ENCODE assay signal across 8 mouse cellular contexts in the genomic region with DNA sequence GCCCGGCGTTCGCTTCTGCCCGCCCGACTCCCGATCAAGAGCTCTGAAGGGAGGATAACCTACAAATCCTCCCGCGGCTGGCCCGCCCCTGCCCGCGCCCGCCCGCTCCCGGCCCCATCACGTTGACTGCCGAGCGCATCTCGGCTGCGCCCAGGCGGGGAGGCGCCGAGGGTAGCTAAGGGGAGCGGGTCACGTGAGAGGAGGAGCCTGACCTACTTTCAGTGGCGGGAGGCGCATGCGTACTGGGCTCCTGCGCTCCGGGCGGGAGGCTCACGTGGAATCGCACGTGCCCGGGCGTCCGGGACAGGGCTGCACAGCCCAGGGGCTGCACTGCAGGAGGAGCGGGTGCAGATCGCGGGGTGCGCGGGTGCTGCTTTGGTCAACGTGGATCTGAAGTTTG. TPM values are rescaled to one million over a fixed set of nuclear protein-coding genes. Genes with fewer than 3 reads are reported as not detected.
DNase-seq lines count a peak whose midpoint lies in the region; ATAC-seq and TF ChIP-seq lines count a peak whose summit lies in the region.

No protein-coding gene starts in this region.

- peak; percentile 45 for DNase-seq in 3134 (ENCODE audit: extremely low read depth, insufficient read length, low spot score)
- peak; percentile 77 to 87 for DNase-seq in spleen, postnatal 4 days (ENCODE audit: low spot score in 2 of 2)

- H3ac ChIP-seq in myocyte (ENCODE audit: control insufficient read depth, insufficient read length): peak overlapping the region; percentile 48

- no peak overlapping the region for H3K27ac ChIP-seq in bone marrow macrophage, adult 2 months (ENCODE audit: insufficient read depth, low read depth, low read length)
- no peak overlapping the region for H3K27ac ChIP-seq in embryonic fibroblast, embryonic 13.5 days (ENCODE audit: insufficient read depth, low read length)
- H3K27ac ChIP-seq in heart, embryonic 11.5 days (ENCODE audit: low read depth, low read length): no peak overlapping the region
- H3K27ac ChIP-seq in kidney, embryonic 15.5 days: no peak overlapping the region
- H3K27ac ChIP-seq in limb, embryonic 15.5 days: no peak overlapping the region

- H3K9ac ChIP-seq in heart, embryonic 11.5 days (ENCODE audit: low read depth, low read length): no peak overlapping the region
- H3K9ac ChIP-seq in kidney, embryonic 15.5 days: no peak overlapping the region
- 0 out of 2 replicates have a peak overlapping the region, but pooled peaks have one; percentile 2 for H3K9ac ChIP-seq in limb, embryonic 15.5 days

- peak overlapping the region; percentile 61 for H3K4me2 ChIP-seq in heart, embryonic 11.5 days
- peak overlapping the region; percentile 64 for H3K4me2 ChIP-seq in kidney, embryonic 15.5 days
- H3K4me2 ChIP-seq in limb, embryonic 15.5 days: peak overlapping the region; percentile 72
- H3K4me2 ChIP-seq in myocyte (ENCODE audit: low read depth): peak overlapping the region; percentile 76

- H3K4me3 ChIP-seq in bone marrow macrophage, adult 2 months (ENCODE audit: insufficient read depth, low read length): peak overlapping the region; percentile 40
- peak overlapping the region; percentile 30 for H3K4me3 ChIP-seq in embryonic fibroblast, embryonic 13.5 days (ENCODE audit: insufficient read depth, low read length)
- H3K4me3 ChIP-seq in heart, embryonic 11.5 days (ENCODE audit: low read depth, low read length): peak overlapping the region; percentile 4; the same call in 1 of the 2 replicates
- H3K4me3 ChIP-seq in kidney, embryonic 15.5 days (replicated peaks): peak overlapping the region; percentile 33
- H3K4me3 ChIP-seq in limb, embryonic 15.5 days: peak overlapping the region; percentile 37
- H3K4me3 ChIP-seq in myocyte: no peak overlapping the region

- H3K79me2 ChIP-seq in myocyte (ENCODE audit: control insufficient read depth, insufficient read depth): no peaks in the 10 kb centered on the region

- no peaks in the 10 kb centered on the region for H3K9me3 ChIP-seq in heart, embryonic 11.5 days (replicated peaks; ENCODE audit: control insufficient read depth, low read length)
- no peaks in the 10 kb centered on the region for H3K9me3 ChIP-seq in kidney, embryonic 15.5 days (replicated peaks)
- H3K9me3 ChIP-seq in limb, embryonic 15.5 days: no peaks in the 10 kb centered on the region

- peaks cover 4% of the 10 kb centered on the region; the same call in 1 of the 2 replicates for H3K4me1 ChIP-seq in bone marrow macrophage, adult 2 months (ENCODE audit: control insufficient read depth, insufficient read depth, low read length)
- H3K4me1 ChIP-seq in embryonic fibroblast, embryonic 13.5 days (ENCODE audit: control insufficient read depth, insufficient read depth, low read length): no peaks in the 10 kb centered on the region
- no peaks in the 10 kb centered on the region for H3K4me1 ChIP-seq in heart, embryonic 11.5 days (ENCODE audit: control insufficient read depth, insufficient read depth, low read length)
- H3K4me1 ChIP-seq in kidney, embryonic 15.5 days: peaks cover 12% of the 10 kb centered on the region
- H3K4me1 ChIP-seq in limb, embryonic 15.5 days: peaks cover 7% of the 10 kb centered on the region

- H3K27me3 ChIP-seq in heart, embryonic 11.5 days (ENCODE audit: control insufficient read depth, insufficient read depth, low read length): no peaks in the 10 kb centered on the region; the same call in 1 of the 2 replicates
- peaks cover 21% of the 10 kb centered on the region for H3K27me3 ChIP-seq in kidney, embryonic 15.5 days
- H3K27me3 ChIP-seq in limb, embryonic 15.5 days: peaks cover 11% of the 10 kb centered on the region; the same call in 1 of the 2 replicates
- peaks cover 18% of the 10 kb centered on the region for H3K27me3 ChIP-seq in myocyte (ENCODE audit: control insufficient read depth, insufficient read depth, insufficient read length)

- TF ChIP-seq POLR2A in bone marrow macrophage, adult 2 months (IDR thresholded peaks at IDR 0.05; ENCODE audit: borderline replicate concordance, low read depth, low read length): no peak
- TF ChIP-seq POLR2A in embryonic fibroblast, embryonic 13.5 days (IDR thresholded peaks at IDR 0.05; ENCODE audit: low read depth, low read length): no peak
- TF ChIP-seq POLR2A in myocyte (IDR thresholded peaks at IDR 0.05; ENCODE audit: insufficient read length, low read depth): no peak

- no peaks in the 10 kb centered on the region for H3K36me3 ChIP-seq in heart, embryonic 11.5 days (ENCODE audit: control insufficient read depth, insufficient read depth, low read length)
- no peaks in the 10 kb centered on the region for H3K36me3 ChIP-seq in kidney, embryonic 15.5 days
- H3K36me3 ChIP-seq in limb, embryonic 15.5 days: no peaks in the 10 kb centered on the region
- no peaks in the 10 kb centered on the region for H3K36me3 ChIP-seq in myocyte (ENCODE audit: control insufficient read depth, insufficient read depth)

- under 1% methylated on average over 42 of the region's 42 CpGs for WGBS in heart, embryonic 11.5 days (ENCODE audit: insufficient replicate concordance)
- under 1% methylated on average over 41 of the region's 42 CpGs for WGBS in kidney, embryonic 15.5 days
- under 1% methylated on average over 39 of the region's 42 CpGs for WGBS in limb, embryonic 15.5 days

- ATAC-seq in heart, embryonic 11.5 days (replicated peaks; ENCODE audit: insufficient number of reproducible peaks, low FRiP score, low TSS enrichment): peak; percentile 96
- peak; percentile 100 for ATAC-seq in kidney, embryonic 15.5 days (replicated peaks; ENCODE audit: low FRiP score)
- ATAC-seq in limb, embryonic 15.5 days (ENCODE audit: insufficient number of reproducible peaks, low FRiP score, low TSS enrichment, low read depth): peak; percentile 98

- no peak for TF ChIP-seq CTCF in bone marrow macrophage, adult 2 months (IDR thresholded peaks at IDR 0.05; ENCODE audit: low read depth, low read length)
- no peak for TF ChIP-seq CTCF in embryonic fibroblast, embryonic 13.5 days (IDR thresholded peaks at IDR 0.05; ENCODE audit: borderline replicate concordance, insufficient read depth, low read length)

TF ChIP-seq in myocyte, 11 proteins besides CTCF, POLR2A, EP300 and RAD21:
- TF ChIP-seq MAX (IDR thresholded peaks at IDR 0.05; ENCODE audit: low read depth) (peak; percentile 63), SRF (IDR thresholded peaks at IDR 0.05; ENCODE audit: control insufficient read depth, insufficient read length, low read depth) (no peak), USF1 (IDR thresholded peaks at IDR 0.05; ENCODE audit: low read depth) (peak; percentile 77), E2F4 (IDR thresholded peaks at IDR 0.05; ENCODE audit: insufficient read depth) (peak; percentile 20), TCF12 (IDR thresholded peaks at IDR 0.05; ENCODE audit: insufficient read depth, poor library complexity, severe bottlenecking) (no peak)

RNA-seq across cellular contexts. Expression of a gene that starts 27.2 kb away (rescaled TPM):
- polyA plus RNA-seq in bone marrow macrophage, adult 2 months (2012; ENCODE audit: insufficient read depth, insufficient read length, missing spikeins): not detected in 2 replicates
- polyA plus RNA-seq in embryonic fibroblast, embryonic 13.5 days (2011; ENCODE audit: insufficient read length, low read depth, missing spikeins): 0.62 and 2.8 TPM in 2 replicates
- polyA plus RNA-seq in heart, embryonic 11.5 days (2014; fragmentation: Nextera tagmentation; extraction: Ambion mirVana): 1.4 and 2.1 TPM in 2 replicates
- polyA plus RNA-seq in kidney, embryonic 15.5 days (2015; fragmentation: Nextera tagmentation; extraction: Ambion mirVana): 1.9 and 2.9 TPM in 2 replicates
- 2.6 and 3.1 TPM in 2 replicates for polyA plus RNA-seq in limb, embryonic 15.5 days (2015; fragmentation: Nextera tagmentation; extraction: Ambion mirVana)
- 0.02 TPM for polyA plus RNA-seq in myocyte (2012; fragmentation: generic; extraction: Trizol)
